Mouse (Mus musculus): ENCODE measurements around the gene Rprd1b.

The Rprd1b gene

GRCm38 (mm10) chr2:158121645-158122326 is 93.5 kb downstream of the Rprd1b start:
- peak; percentile 64 to 83 for DNase-seq (ENCODE audit: low spot score in 2 of 2)

- no peak for DNase-seq (ENCODE audit: low spot score in 2 of 2)
These were observed 94.5 kb downstream of the Rprd1b start for GRCm38 (mm10) chr2:158122814-158123213.

- DNase-seq (ENCODE audit: low spot score in 2 of 2): no peak
These were observed 98.9 kb downstream of the Rprd1b start for GRCm38 (mm10) chr2:158127245-158127644.

GRCm38 (mm10) chr2:158127872-158128271 is 99.6 kb downstream of the Rprd1b start:
- no peak for DNase-seq (ENCODE audit: low spot score in 2 of 2)

- no peak for DNase-seq (ENCODE audit: low spot score in 2 of 2)
These were observed 100.3 kb downstream of the Rprd1b start for GRCm38 (mm10) chr2:158128461-158129130.

- no peak for DNase-seq (ENCODE audit: low spot score in 2 of 2)
These were observed 101.2 kb downstream of the Rprd1b start for GRCm38 (mm10) chr2:158129291-158130002.

- peak in 1 of 2 experiments; percentile 80 for DNase-seq (ENCODE audit: low spot score in 2 of 2)
These were observed 102.2 kb downstream of the Rprd1b start for GRCm38 (mm10) chr2:158130391-158130986.

- DNase-seq (ENCODE audit: low spot score in 2 of 2): no peak
These were observed 103.0 kb downstream of the Rprd1b start for GRCm38 (mm10) chr2:158131197-158131835.

- DNase-seq (ENCODE audit: low spot score in 2 of 2): no peak
These were observed 104.0 kb downstream of the Rprd1b start for GRCm38 (mm10) chr2:158132320-158132719.

GRCm38 (mm10) chr2:158133050-158133449 is 104.8 kb downstream of the Rprd1b start:
- DNase-seq (ENCODE audit: low spot score in 2 of 2): no peak

GRCm38 (mm10) chr2:158136205-158136604 is 107.9 kb downstream of the Rprd1b start:
- DNase-seq (ENCODE audit: low spot score in 2 of 2): no peak

- no peak for DNase-seq (ENCODE audit: low spot score in 2 of 2)
These were observed 109.5 kb downstream of the Rprd1b start for GRCm38 (mm10) chr2:158137771-158138170.

GRCm38 (mm10) chr2:158138778-158139177 is 110.5 kb downstream of the Rprd1b start:
- DNase-seq (ENCODE audit: low spot score in 2 of 2): no peak

- peak in 1 of 2 experiments; percentile 68 for DNase-seq (ENCODE audit: low spot score in 2 of 2)
These were observed 111.3 kb downstream of the Rprd1b start for GRCm38 (mm10) chr2:158139628-158140027.

GRCm38 (mm10) chr2:158140664-158141063 is 112.4 kb downstream of the Rprd1b start:
- DNase-seq (ENCODE audit: low spot score in 2 of 2): no peak

- no peak for DNase-seq (ENCODE audit: low spot score in 2 of 2)
These were observed 113.0 kb downstream of the Rprd1b start for GRCm38 (mm10) chr2:158141271-158141670.

GRCm38 (mm10) chr2:158141690-158142440 is 113.6 kb downstream of the Rprd1b start:
- DNase-seq (ENCODE audit: low spot score in 2 of 2): no peak

- DNase-seq (ENCODE audit: low spot score in 2 of 2): no peak
These were observed 114.7 kb downstream of the Rprd1b start for GRCm38 (mm10) chr2:158142981-158143380.

GRCm38 (mm10) chr2:158143816-158144215 is 115.5 kb downstream of the Rprd1b start:
- DNase-seq (ENCODE audit: low spot score in 2 of 2): no peak

- DNase-seq (ENCODE audit: low spot score in 2 of 2): no peak
These were observed 116.0 kb downstream of the Rprd1b start for GRCm38 (mm10) chr2:158144263-158144662.

Data from urinary bladder, postnatal 36 days (tissue).